In genomic region chr2:3424579-3424910, GRCm38 (mm10) we compare ENCODE assay signal across 9 mouse cellular contexts. TPM values are rescaled to one million over a fixed set of nuclear protein-coding genes. Genes with fewer than 3 reads are reported as not detected.
DNase-seq lines count a peak whose midpoint lies in the region; ATAC-seq and TF ChIP-seq lines count a peak whose summit lies in the region.
"Had no signal": no experiment of that assay in that cellular context is flagged by ENCODE, and none has a peak within 500 bp of the region (broad histone marks: within the 10 kb centered on the region; RNA-seq: fewer than 3 reads in every experiment).

No protein-coding gene starts in this region.

- H3K9me3 ChIP-seq in heart, embryonic 14.5 days (ENCODE audit: control insufficient read depth, low read length), result no peaks in the 10 kb centered on the region
- H3K9me3 ChIP-seq in E14TG2a.4 (ENCODE audit: low read length), result no peaks in the 10 kb centered on the region
- H3K9me3 ChIP-seq in forebrain, embryonic 15.5 days, result no peaks in the 10 kb centered on the region
- no peaks in the 10 kb centered on the region for H3K9me3 ChIP-seq in liver, postnatal 0 days (ENCODE audit: low read length)

- peaks cover 2 to 10% of the 10 kb centered on the region in 2 experiments; a peak in 2 of 4 replicates for H3K4me1 ChIP-seq in heart, embryonic 14.5 days (ENCODE audit: control insufficient read depth in 2 of 2, insufficient read depth in 2 of 2, low read length in 2 of 2)
- H3K4me1 ChIP-seq in E14TG2a.4 (replicated peaks; ENCODE audit: low read depth, low read length), result peaks cover 56% of the 10 kb centered on the region
- H3K4me1 ChIP-seq in forebrain, embryonic 15.5 days, result peaks cover 14% of the 10 kb centered on the region
- H3K4me1 ChIP-seq in liver, postnatal 0 days (ENCODE audit: insufficient read depth), result peaks cover 12% of the 10 kb centered on the region; the same call in 1 of the 2 replicates

- H3K27me3 ChIP-seq in heart, embryonic 14.5 days (ENCODE audit: control insufficient read depth, insufficient read depth, low read length), result no peaks in the 10 kb centered on the region
- peaks cover 3% of the 10 kb centered on the region; the same call in 1 of the 2 replicates for H3K27me3 ChIP-seq in E14TG2a.4 (ENCODE audit: insufficient read depth, low read length)
- H3K27me3 ChIP-seq in forebrain, embryonic 15.5 days, result no peaks in the 10 kb centered on the region
- H3K27me3 ChIP-seq in liver, postnatal 0 days (ENCODE audit: insufficient read depth, low read length), result no peaks in the 10 kb centered on the region

- intact Hi-C loops in heart, postnatal 10 days (cut with DNase I), result no loop called here
- intact Hi-C loops in left cerebral cortex, postnatal 14 days (cut with DNase I), result no loop called here

- 4% methylated on average over 9 of the region's 10 CpGs for WGBS in heart, embryonic 14.5 days
- 8% methylated on average over 10 of the region's 10 CpGs for WGBS in forebrain, embryonic 15.5 days
- WGBS in liver, postnatal 0 days (ENCODE audit: insufficient replicate concordance), result 1% methylated on average over 9 of the region's 10 CpGs

- peak overlapping the region; percentile 72 for H3K9ac ChIP-seq in heart, embryonic 14.5 days (ENCODE audit: low read length)
- H3K9ac ChIP-seq in forebrain, embryonic 15.5 days (replicated peaks), result peak overlapping the region; percentile 52
- H3K9ac ChIP-seq in liver, postnatal 0 days (replicated peaks), result peak overlapping the region; percentile 80

- ATAC-seq in heart, embryonic 14.5 days (ENCODE audit: insufficient number of reproducible peaks, insufficient read depth, low FRiP score, low read depth), result no peak
- no peak; the same call in 1 of the 2 replicates for ATAC-seq in forebrain, embryonic 15.5 days (replicated peaks)
- peak; percentile 33 for ATAC-seq in liver, postnatal 0 days
- no peak for ATAC-seq in cerebellum, adult (ENCODE audit: insufficient number of reproducible peaks, low FRiP score, low TSS enrichment)

- TF ChIP-seq CTCF in E14TG2a.4 (conservative IDR thresholded peaks at IDR 0.05; ENCODE audit: low read length), result no peak
- no peak for TF ChIP-seq CTCF in liver, postnatal 0 days (IDR thresholded peaks at IDR 0.05; ENCODE audit: low read depth)

- 0 out of 4 replicates have a peak overlapping the region, but pooled peaks of 1 of the 2 experiments have one; percentile 11 for H3K27ac ChIP-seq in heart, embryonic 14.5 days (replicated peaks in 1 of 2; ENCODE audit: control insufficient read depth in 1 of 2, insufficient read depth in 1 of 2, low read depth in 2 of 2, low read length in 2 of 2)
- no peak overlapping the region for H3K27ac ChIP-seq in forebrain, embryonic 15.5 days (replicated peaks)
- H3K27ac ChIP-seq in liver, postnatal 0 days (ENCODE audit: low read depth), result peak overlapping the region; percentile 86

- H3K4me3 ChIP-seq in heart, embryonic 14.5 days (ENCODE audit: control insufficient read depth in 1 of 2, insufficient read depth in 1 of 2, low read depth in 1 of 2, low read length in 2 of 2), result peak overlapping the region; percentile 67 to 94
- peak overlapping the region; percentile 90 for H3K4me3 ChIP-seq in E14TG2a.4 (replicated peaks; ENCODE audit: low read length)
- H3K4me3 ChIP-seq in forebrain, embryonic 15.5 days, result peak overlapping the region; percentile 58
- peak overlapping the region; percentile 76 for H3K4me3 ChIP-seq in liver, postnatal 0 days (ENCODE audit: low read depth, low read length)

- H3K36me3 ChIP-seq in heart, embryonic 14.5 days (ENCODE audit: control insufficient read depth, insufficient read depth, low read length), result no peaks in the 10 kb centered on the region
- peaks cover 20% of the 10 kb centered on the region for H3K36me3 ChIP-seq in E14TG2a.4 (ENCODE audit: insufficient read depth, low read length)
- peaks cover 4% of the 10 kb centered on the region for H3K36me3 ChIP-seq in forebrain, embryonic 15.5 days
- peaks cover 12% of the 10 kb centered on the region; the same call in 1 of the 2 replicates for H3K36me3 ChIP-seq in liver, postnatal 0 days (replicated peaks; ENCODE audit: insufficient read depth, low read length)

- 0 out of 2 replicates have a peak, but pooled peaks have one; percentile 11 for TF ChIP-seq EP300 in liver, postnatal 0 days (IDR thresholded peaks at IDR 0.05; ENCODE audit: low read depth)

- H3K4me2 ChIP-seq in heart, embryonic 14.5 days (ENCODE audit: low read length), result peak overlapping the region; percentile 96
- H3K4me2 ChIP-seq in forebrain, embryonic 15.5 days (replicated peaks), result peak overlapping the region; percentile 93
- H3K4me2 ChIP-seq in liver, postnatal 0 days (ENCODE audit: low read depth, low read length), result peak overlapping the region; percentile 84

- DNase-seq in heart, postnatal 10 days, result no peak
- DNase-seq in liver, postnatal 0 days, result peak; percentile 59
- DNase-seq in left cerebral cortex, postnatal 14 days (ENCODE audit: low spot score in 2 of 2), result no peak
- DNase-seq in ovary, postnatal 36 days (ENCODE audit: low spot score), result no peak

RNA-seq across cellular contexts. Expression of gene Dclre1c, which starts 0.6 kb away (rescaled TPM):
- 4.4 and 5.8 TPM in 2 replicates for polyA plus RNA-seq in heart, embryonic 14.5 days (2014; fragmentation: Nextera tagmentation; extraction: Ambion mirVana)
- total RNA-seq in heart, postnatal 10 days (2021), result 1 to 10 TPM; 2.6 to 4.1 TPM
- 8.7 and 9.9 TPM in 2 replicates for polyA plus RNA-seq in forebrain, embryonic 15.5 days (2015; fragmentation: Nextera tagmentation; extraction: Ambion mirVana)
- 3.0 and 3.1 TPM in 2 replicates for polyA plus RNA-seq in liver, postnatal 0 days (2015; fragmentation: Nextera tagmentation; extraction: Ambion mirVana)
- 10 to 100 TPM; 10.1 to 10.8 TPM for total RNA-seq in left cerebral cortex, postnatal 14 days (2021)

RNA-seq across cellular contexts. Expression of gene Meig1, which starts 2.1 kb away (rescaled TPM):
- 0.39 TPM in 1 of 2 replicates, not detected in the other for polyA plus RNA-seq in heart, embryonic 14.5 days (2014; fragmentation: Nextera tagmentation; extraction: Ambion mirVana)
- 1 to 10 TPM in 1 of 2 experiments, under 1 TPM in 1; 0.93 to 1.5 TPM for total RNA-seq in heart, postnatal 10 days (2021)
- polyA plus RNA-seq in forebrain, embryonic 15.5 days (2015; fragmentation: Nextera tagmentation; extraction: Ambion mirVana), result 4.4 and 6.4 TPM in 2 replicates
- 0.69 and 0.89 TPM in 2 replicates for polyA plus RNA-seq in liver, postnatal 0 days (2015; fragmentation: Nextera tagmentation; extraction: Ambion mirVana)
- total RNA-seq in left cerebral cortex, postnatal 14 days (2021), result 1 to 10 TPM; 2.0 to 3.6 TPM

RNA-seq across cellular contexts. Expression of gene Olah, which starts 27.5 kb away (rescaled TPM):
- polyA plus RNA-seq in heart, embryonic 14.5 days (2014; fragmentation: Nextera tagmentation; extraction: Ambion mirVana), result not detected in 2 replicates
- total RNA-seq in heart, postnatal 10 days (2021), result not detected
- not detected in 2 replicates for polyA plus RNA-seq in forebrain, embryonic 15.5 days (2015; fragmentation: Nextera tagmentation; extraction: Ambion mirVana)
- not detected in 2 replicates for polyA plus RNA-seq in liver, postnatal 0 days (2015; fragmentation: Nextera tagmentation; extraction: Ambion mirVana)
- total RNA-seq in left cerebral cortex, postnatal 14 days (2021), result not detected
- polyA plus RNA-seq: gonadal fat pad, adult 2 months had no signal

RNA-seq across cellular contexts. Expression of gene Suv39h2, which starts 50.3 kb away (rescaled TPM):
- 6.9 and 8.3 TPM in 2 replicates for polyA plus RNA-seq in heart, embryonic 14.5 days (2014; fragmentation: Nextera tagmentation; extraction: Ambion mirVana)
- total RNA-seq in heart, postnatal 10 days (2021), result 1 to 10 TPM; 1.7 to 1.8 TPM
- 16.6 and 17.1 TPM in 2 replicates for polyA plus RNA-seq in forebrain, embryonic 15.5 days (2015; fragmentation: Nextera tagmentation; extraction: Ambion mirVana)
- polyA plus RNA-seq in liver, postnatal 0 days (2015; fragmentation: Nextera tagmentation; extraction: Ambion mirVana), result 2.3 and 2.5 TPM in 2 replicates
- total RNA-seq in left cerebral cortex, postnatal 14 days (2021), result 1 to 10 TPM; 3.1 to 3.2 TPM
